ENCODE assay signal across 10 mouse cellular contexts in the genomic region with DNA sequence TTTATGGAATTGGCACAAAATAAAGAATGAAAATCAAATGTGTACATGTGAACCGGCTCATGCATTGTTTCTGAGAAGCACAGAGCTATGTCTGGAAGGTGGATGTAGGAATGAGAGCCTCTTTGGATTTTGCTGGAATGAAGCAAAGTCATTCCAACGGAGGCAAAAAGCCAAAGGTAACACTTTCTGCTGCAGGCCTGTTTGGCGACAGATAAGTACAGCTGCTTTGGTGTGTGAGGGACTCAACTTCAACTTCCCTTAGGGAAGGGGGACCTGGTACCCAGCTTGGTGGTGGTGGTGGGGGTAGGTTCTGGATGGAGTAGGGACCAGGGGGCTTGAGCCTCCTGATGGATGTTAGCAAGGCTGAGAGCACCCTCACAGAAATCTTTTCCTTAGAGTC. TPM values are rescaled to one million over a fixed set of nuclear protein-coding genes. Genes with fewer than 3 reads are reported as not detected.
A peak's percentile ranks its signal among the peaks of the same experiment; 100 is the strongest.
DNase-seq lines count a peak whose midpoint lies in the region; ATAC-seq and TF ChIP-seq lines count a peak whose summit lies in the region.
"Had no signal": no experiment of that assay in that cellular context is flagged by ENCODE, and none has a peak within 500 bp of the region (broad histone marks: within the 10 kb centered on the region; RNA-seq: fewer than 3 reads in every experiment).

No protein-coding gene starts in this region.

- no peak for TF ChIP-seq POLR2A in heart, adult 2 months (IDR thresholded peaks at IDR 0.05; ENCODE audit: insufficient read depth, low read depth, low read length)
- TF ChIP-seq POLR2A in testis, adult 2 months (IDR thresholded peaks at IDR 0.05; ENCODE audit: control insufficient read depth, low read depth, low read length) = no peak
- TF ChIP-seq POLR2A in olfactory bulb, adult 2 months (IDR thresholded peaks at IDR 0.05; ENCODE audit: insufficient read depth, low read depth, low read length) = no peak

- H3K9me3 ChIP-seq in hindbrain, embryonic 16.5 days (ENCODE audit: control insufficient read depth, low read length) = no peaks in the 10 kb centered on the region
- H3K9me3 ChIP-seq: liver, embryonic 15.5 days had no signal

- DNase-seq in heart, adult 2 months = peak in 1 of 2 experiments; percentile 21
- no peak for DNase-seq in heart, postnatal 25 days (ENCODE audit: low spot score)
- no peak for DNase-seq in testis, postnatal 10 days (ENCODE audit: low spot score)
- no peak for DNase-seq in right cerebral cortex, postnatal 4 days
- no peak for DNase-seq in MN1 (ENCODE audit: low spot score)
- DNase-seq: kidney, adult 2 months had no signal

- TF ChIP-seq CTCF in heart, adult 2 months (IDR thresholded peaks at IDR 0.05) = no peak
- no peak for TF ChIP-seq CTCF in testis, adult 2 months (IDR thresholded peaks at IDR 0.05; ENCODE audit: control insufficient read depth, insufficient read depth, insufficient replicate concordance, low read depth, low read length)
- TF ChIP-seq CTCF in olfactory bulb, adult 2 months (IDR thresholded peaks at IDR 0.05; ENCODE audit: insufficient read depth, low read depth, low read length) = no peak

- no peak for ATAC-seq in hindbrain, embryonic 16.5 days

- peak overlapping the region; percentile 10; the same call in 1 of the 2 replicates for H3K4me3 ChIP-seq in heart, adult 2 months
- peak overlapping the region; percentile 67 for H3K4me3 ChIP-seq in testis, adult 2 months (ENCODE audit: control insufficient read depth, low read depth, low read length)
- H3K4me3 ChIP-seq in hindbrain, embryonic 16.5 days (ENCODE audit: low read length) = no peak overlapping the region
- H3K4me3 ChIP-seq in olfactory bulb, adult 2 months (ENCODE audit: insufficient read depth, low read depth, low read length) = no peak overlapping the region
- H3K4me3 ChIP-seq: liver, embryonic 15.5 days had no signal

- 31% methylated on average over 3 of the region's 3 CpGs for WGBS in heart, adult 2 months
- WGBS in hindbrain, embryonic 16.5 days = 71% methylated on average over 3 of the region's 3 CpGs
- 29% methylated on average over 3 of the region's 3 CpGs for WGBS in olfactory bulb, adult 2 months

- H3K27ac ChIP-seq in heart, adult 2 months = peak overlapping the region; percentile 32
- H3K27ac ChIP-seq in testis, adult 2 months (ENCODE audit: control insufficient read depth, insufficient read depth, low read depth, low read length) = no peak overlapping the region
- peak overlapping the region; percentile 44 for H3K27ac ChIP-seq in hindbrain, embryonic 16.5 days (ENCODE audit: low read depth, low read length)
- peak overlapping the region; percentile 85 for H3K27ac ChIP-seq in olfactory bulb, adult 2 months (ENCODE audit: insufficient read depth, low read depth, low read length)
- H3K27ac ChIP-seq: liver, embryonic 15.5 days had no signal

- no peaks in the 10 kb centered on the region for H3K27me3 ChIP-seq in heart, adult 2 months (ENCODE audit: control insufficient read depth, insufficient read depth, low read length)
- no peaks in the 10 kb centered on the region for H3K27me3 ChIP-seq in testis, adult 2 months (ENCODE audit: control insufficient read depth, insufficient read depth, low read length)
- no peaks in the 10 kb centered on the region for H3K27me3 ChIP-seq in hindbrain, embryonic 16.5 days (replicated peaks; ENCODE audit: control insufficient read depth, insufficient read depth, low read length)
- H3K27me3 ChIP-seq: liver, embryonic 15.5 days had no signal

- no peak for TF ChIP-seq EP300 in heart, adult 2 months (IDR thresholded peaks at IDR 0.05; ENCODE audit: insufficient read depth, low read depth, low read length)

- H3K79me2 ChIP-seq in heart, adult 2 months (replicated peaks; ENCODE audit: control insufficient read depth, insufficient read depth, low read length) = no peaks in the 10 kb centered on the region

- H3K4me1 ChIP-seq in heart, adult 2 months (ENCODE audit: control insufficient read depth, insufficient read depth, low read length) = peaks cover 3% of the 10 kb centered on the region
- no peaks in the 10 kb centered on the region; the same call in 1 of the 2 replicates for H3K4me1 ChIP-seq in testis, adult 2 months (ENCODE audit: control insufficient read depth, insufficient read depth, low read length)
- peaks cover 14% of the 10 kb centered on the region for H3K4me1 ChIP-seq in hindbrain, embryonic 16.5 days (ENCODE audit: control insufficient read depth, insufficient read depth, low read depth, low read length)
- peaks cover 56% of the 10 kb centered on the region for H3K4me1 ChIP-seq in olfactory bulb, adult 2 months (ENCODE audit: control insufficient read depth, insufficient read depth, low read length)
- H3K4me1 ChIP-seq: liver, embryonic 15.5 days had no signal

- intact Hi-C loops in heart, adult 2 months (cut with DNase I) = no loop called here
- intact Hi-C loops in heart, postnatal 25 days (cut with DNase I) = no loop called here

- peak overlapping the region; percentile 6 for H3K4me2 ChIP-seq in hindbrain, embryonic 16.5 days (ENCODE audit: low read length)
- H3K4me2 ChIP-seq: liver, embryonic 15.5 days had no signal

- H3K9ac ChIP-seq in heart, adult 2 months (ENCODE audit: low read depth, low read length) = no peak overlapping the region
- H3K9ac ChIP-seq in hindbrain, embryonic 16.5 days (ENCODE audit: low read depth, low read length) = no peak overlapping the region
- H3K9ac ChIP-seq: liver, embryonic 15.5 days had no signal

- H3K36me3 ChIP-seq in heart, adult 2 months (ENCODE audit: control insufficient read depth, insufficient read depth, low read length) = no peaks in the 10 kb centered on the region
- H3K36me3 ChIP-seq in testis, adult 2 months (ENCODE audit: control insufficient read depth, insufficient read depth, low read length) = no peaks in the 10 kb centered on the region
- no peaks in the 10 kb centered on the region; the same call in 1 of the 2 replicates for H3K36me3 ChIP-seq in hindbrain, embryonic 16.5 days (ENCODE audit: control insufficient read depth, insufficient read depth, low read length)
- H3K36me3 ChIP-seq: liver, embryonic 15.5 days had no signal

RNA-seq across cellular contexts. Expression of a gene that starts 19.2 kb away (rescaled TPM):
- 10 to 100 TPM; 11.3 to 11.6 TPM for total RNA-seq in heart, adult 2 months (2021)
- polyA plus RNA-seq in heart, adult 2 months (2012; rRNA removed) = 20.4 and 24.0 TPM in 2 replicates
- 10 to 100 TPM; 13.9 to 15.7 TPM for total RNA-seq in heart, postnatal 25 days (2021)
- 45.8 and 57.4 TPM in 2 replicates for polyA plus RNA-seq in testis, adult 2 months (2012; rRNA removed)
- polyA plus RNA-seq in hindbrain, embryonic 16.5 days (2015; fragmentation: Nextera tagmentation; extraction: Ambion mirVana) = 7.3 and 8.4 TPM in 2 replicates
- polyA plus RNA-seq in olfactory bulb, adult 2 months (2012; ENCODE audit: insufficient read depth, insufficient read length, low replicate concordance, missing spikeins) = not detected in 2 replicates

Comparison
In these comparisons a context has a peak if more than half of its experiments do, and no peak if none do; other contexts are left out.
1. H3K4me3 ChIP-seq: peak in heart, adult 2 months (single experiment) and testis, adult 2 months (single experiment); none in hindbrain, embryonic 16.5 days (single experiment) and olfactory bulb, adult 2 months (single experiment).